Mouse (Mus musculus) forebrain, embryonic 11.5 days (tissue): ENCODE data around the gene Acsl4. TPM values are rescaled to one million over a fixed set of nuclear protein-coding genes. Genes with fewer than 3 reads are reported as not detected.

ENCODE experiments used
- ATAC-seq: fragments of 200-750 bp; cut with Nextera tagmentation; replicated peaks from 2 replicates; pipeline ENCODE4 v1.8.0; 2017; ENCODE audit warnings: moderate TSS enrichment; ENCODE audit not compliant: low FRiP score
- DNase-seq: peaks from one replicate; pipeline ENCODE4 v3.0.0-alpha.2; 2017; ENCODE audit warnings: low spot score
- H3K27ac ChIP-seq: fragments of 300-500 bp; sonication (generic); 2 replicates; pipeline ENCODE4 v1.5.1; 2014; ENCODE audit warnings: low read depth, low read length
- H3K27me3 ChIP-seq: fragments of 300-500 bp; sonication (generic); 2 replicates; pipeline ENCODE4 v1.6.1; 2014; ENCODE audit warnings: mild to moderate bottlenecking, low read length, mixed read lengths; ENCODE audit not compliant: control insufficient read depth, insufficient read depth
- H3K36me3 ChIP-seq: fragments of 300-500 bp; sonication (generic); 2 replicates; pipeline ENCODE4 v1.6.1; 2014; ENCODE audit warnings: mild to moderate bottlenecking, low read length, moderate library complexity, mixed read lengths; ENCODE audit not compliant: control insufficient read depth, insufficient read depth
- H3K4me1 ChIP-seq: fragments of 300-500 bp; sonication (generic); replicated peaks from 2 replicates; pipeline ENCODE4 v1.6.1; 2014; ENCODE audit warnings: low read length, mixed read lengths; ENCODE audit not compliant: control insufficient read depth, insufficient read depth
- H3K4me2 ChIP-seq: fragments of 300-500 bp; sonication (generic); 2 replicates; pipeline ENCODE4 v1.6.1; 2014; ENCODE audit warnings: low read depth, mild to moderate bottlenecking, low read length, moderate library complexity, mixed read lengths; ENCODE audit not compliant: severe bottlenecking
- H3K4me3 ChIP-seq: fragments of 300-500 bp; sonication (generic); 2 replicates; pipeline ENCODE4 v1.5.1; 2014; ENCODE audit warnings: low read depth, low read length
- H3K9ac ChIP-seq: fragments of 300-500 bp; sonication (generic); 2 replicates; pipeline ENCODE4 v1.6.1; 2014; ENCODE audit warnings: low read length
- H3K9me3 ChIP-seq: fragments of 300-500 bp; sonication (generic); 2 replicates; pipeline ENCODE4 v1.6.1; 2016; ENCODE audit warnings: low read length, mixed read lengths; ENCODE audit not compliant: control insufficient read depth
- WGBS: fragments of 180-500 bp; shearing (Covaris S2); extraction: QIAGEN DNeasy Blood & Tissue Kit; methylation state at CpG from one replicate; pipeline ENCODE4 v1.1.7; 2014; 5-methylcytosine and 5-hydroxymethylcytosine counted together
- polyA plus RNA-seq: library from polyadenylated mRNA; unstranded; fragments of >200 nt; fragmentation: Nextera tagmentation; extraction: Ambion mirVana; gene quantifications from 2 replicates; pipeline ENCODE4 v1.2.1, GENCODE M21; 2014

The Acsl4 gene
- polyA plus RNA-seq, 1 experiment from 2014 or later: 20.9 TPM

GRCm38 (mm10) chrX:142376747-142377146, 13.6 kb downstream of the Acsl4 start:
- Histone ChIP-seq H3K4me3 (no peak overlapping the region), H3K27me3 (no peaks in the 10 kb centered on the region), H3K27ac (no peak overlapping the region), H3K36me3 (no peaks in the 10 kb centered on the region), H3K9ac (no peak overlapping the region), H3K9me3 (no peaks in the 10 kb centered on the region), H3K4me1 (no peaks in the 10 kb centered on the region), H3K4me2 (no peak overlapping the region)
- ATAC-seq: no peak
- 85% methylated on average over 3 of the region's 3 CpGs for WGBS
- no peak for DNase-seq

- no peak overlapping the region for H3K27ac ChIP-seq
- no peak overlapping the region for H3K4me2 ChIP-seq
- H3K27me3 ChIP-seq: no peaks in the 10 kb centered on the region; the same call in 1 of the 2 replicates
- H3K36me3 ChIP-seq: no peaks in the 10 kb centered on the region
- no peak overlapping the region for H3K9ac ChIP-seq
- ATAC-seq (no peak), DNase-seq (no peak)
- H3K9me3 ChIP-seq: no peaks in the 10 kb centered on the region
- no peaks in the 10 kb centered on the region for H3K4me1 ChIP-seq
- WGBS: 87% methylated on average over 4 of the region's 4 CpGs
- H3K4me3 ChIP-seq: no peak overlapping the region
Measured at GRCm38 (mm10) chrX:142375519-142375918, 14.8 kb downstream of the Acsl4 start.

GRCm38 (mm10) chrX:142372393-142372792, 17.9 kb downstream of the Acsl4 start:
- Histone ChIP-seq H3K9me3 (no peaks in the 10 kb centered on the region), H3K27me3 (no peaks in the 10 kb centered on the region; the same call in 1 of the 2 replicates), H3K4me1 (no peaks in the 10 kb centered on the region), H3K4me3 (no peak overlapping the region), H3K36me3 (no peaks in the 10 kb centered on the region), H3K9ac (no peak overlapping the region), H3K4me2 (no peak overlapping the region), H3K27ac (no peak overlapping the region)
- DNase-seq: peak; percentile 56
- no peak for ATAC-seq
- 17% methylated on average over 3 of the region's 3 CpGs for WGBS

- Histone ChIP-seq H3K9ac (no peak overlapping the region), H3K27ac (no peak overlapping the region), H3K9me3 (no peaks in the 10 kb centered on the region), H3K4me3 (no peak overlapping the region), H3K27me3 (no peaks in the 10 kb centered on the region; the same call in 1 of the 2 replicates), H3K4me1 (no peaks in the 10 kb centered on the region), H3K36me3 (no peaks in the 10 kb centered on the region), H3K4me2 (no peak overlapping the region)
- 83% methylated on average over 7 of the region's 7 CpGs for WGBS
- DNase-seq (no peak), ATAC-seq (no peak)
Measured at GRCm38 (mm10) chrX:142369935-142370334, 20.4 kb downstream of the Acsl4 start.

- Histone ChIP-seq H3K9me3 (no peaks in the 10 kb centered on the region), H3K9ac (no peak overlapping the region), H3K4me3 (no peak overlapping the region), H3K27ac (no peak overlapping the region), H3K4me2 (no peak overlapping the region), H3K4me1 (no peaks in the 10 kb centered on the region), H3K36me3 (no peaks in the 10 kb centered on the region), H3K27me3 (no peaks in the 10 kb centered on the region)
- ATAC-seq (no peak), DNase-seq (no peak)
- WGBS: 68% methylated on average over 1 of the region's 1 CpGs
Measured at GRCm38 (mm10) chrX:142363882-142364281, 26.5 kb downstream of the Acsl4 start.

GRCm38 (mm10) chrX:142359031-142359430, 31.3 kb downstream of the Acsl4 start:
- WGBS: 91% methylated on average over 7 of the region's 7 CpGs
- no peaks in the 10 kb centered on the region for H3K9me3 ChIP-seq
- no peak for DNase-seq
- ATAC-seq: no peak
- no peak overlapping the region for H3K9ac ChIP-seq
- no peak overlapping the region for H3K27ac ChIP-seq
- no peaks in the 10 kb centered on the region for H3K4me1 ChIP-seq
- no peaks in the 10 kb centered on the region for H3K27me3 ChIP-seq
- no peaks in the 10 kb centered on the region for H3K36me3 ChIP-seq
- H3K4me3 ChIP-seq: no peak overlapping the region
- H3K4me2 ChIP-seq: no peak overlapping the region

- H3K9ac ChIP-seq: no peak overlapping the region
- ATAC-seq: no peak
- 82% methylated on average over 5 of the region's 5 CpGs for WGBS
- H3K9me3 ChIP-seq: no peaks in the 10 kb centered on the region
- H3K4me2 ChIP-seq: no peak overlapping the region
- no peak for DNase-seq
- H3K27me3 ChIP-seq: no peaks in the 10 kb centered on the region
- no peak overlapping the region for H3K27ac ChIP-seq
- no peaks in the 10 kb centered on the region for H3K4me1 ChIP-seq
- no peaks in the 10 kb centered on the region for H3K36me3 ChIP-seq
- H3K4me3 ChIP-seq: no peak overlapping the region
Measured at GRCm38 (mm10) chrX:142358427-142358826, 31.9 kb downstream of the Acsl4 start.

- Histone ChIP-seq H3K27ac (no peak overlapping the region), H3K4me2 (no peak overlapping the region), H3K27me3 (no peaks in the 10 kb centered on the region), H3K9me3 (no peaks in the 10 kb centered on the region), H3K9ac (no peak overlapping the region), H3K4me1 (no peaks in the 10 kb centered on the region), H3K4me3 (no peak overlapping the region), H3K36me3 (no peaks in the 10 kb centered on the region)
- DNase-seq: no peak
- 96% methylated on average over 6 of the region's 6 CpGs for WGBS
- no peak for ATAC-seq
Measured at GRCm38 (mm10) chrX:142336207-142336606, 54.1 kb downstream of the Acsl4 start.

- Histone ChIP-seq H3K4me3 (no peak overlapping the region), H3K4me2 (no peak overlapping the region), H3K27ac (no peak overlapping the region), H3K9ac (no peak overlapping the region), H3K27me3 (no peaks in the 10 kb centered on the region), H3K9me3 (no peaks in the 10 kb centered on the region), H3K36me3 (no peaks in the 10 kb centered on the region), H3K4me1 (no peaks in the 10 kb centered on the region)
- DNase-seq (no peak), ATAC-seq (no peak)
- 87% methylated on average over 5 of the region's 5 CpGs for WGBS
Measured at GRCm38 (mm10) chrX:142335502-142335901, 54.8 kb downstream of the Acsl4 start.
